Mouse (Mus musculus): ENCODE measurements around the gene Plscr3.

The Plscr3 gene

GRCm38 (mm10) chr11:69886907-69887635 is 40.9 kb downstream of the Plscr3 start:
- in situ Hi-C loops (cut with MseI, MboI), result no loop called here

- in situ Hi-C loops (cut with MseI, MboI), result no loop called here
Observed at GRCm38 (mm10) chr11:69891482-69891881, 45.3 kb downstream of the Plscr3 start.

GRCm38 (mm10) chr11:69894671-69895070 is 48.5 kb downstream of the Plscr3 start:
- in situ Hi-C loops (cut with MseI, MboI), result no loop called here

GRCm38 (mm10) chr11:69895291-69895690 is 49.1 kb downstream of the Plscr3 start, which contains the start of gene Acap1:
Acap1 (minus strand) TSS chr11:69895539.
- in situ Hi-C loops (cut with MseI, MboI), result no loop called here

- in situ Hi-C loops (cut with MseI, MboI), result no loop called here
Observed at GRCm38 (mm10) chr11:69899870-69900269, 53.7 kb downstream of the Plscr3 start.

- in situ Hi-C loops (cut with MseI, MboI), result no loop called here
Observed at GRCm38 (mm10) chr11:69900471-69901405, 54.6 kb downstream of the Plscr3 start, which contains the start of the genes 2810408A11Rik and Neurl4. 2810408A11Rik (minus strand) TSS chr11:69900987. Neurl4 (plus strand) TSS chr11:69901072.

GRCm38 (mm10) chr11:69901406-69901846 is 55.2 kb downstream of the Plscr3 start:
- in situ Hi-C loops (cut with MseI, MboI), result no loop called here
